Mouse (Mus musculus) C2C12 (cell line): ENCODE measurements at regions not wholly inside any gene's neighbourhood (a gene's known extent, or its start where the extent isn't known, plus 50 kb on each side); places are given as distances from the start of the nearest gene placed in this dataset.

Experiments
- H3K27me3 ChIP-seq: one replicate; pipeline ENCODE4 v1.6.1; 2011; ENCODE audit not compliant: control insufficient read depth, insufficient read depth, insufficient read length
- H3K36me3 ChIP-seq: one replicate; pipeline ENCODE4 v1.6.1; 2011; ENCODE audit not compliant: control insufficient read depth, insufficient read depth
- H3K4me3 ChIP-seq: one replicate; pipeline ENCODE4 v1.5.1; 2011; ENCODE audit warnings: mild to moderate bottlenecking, control low read depth; ENCODE audit not compliant: poor library complexity, insufficient read depth, severe bottlenecking
- H3K79me2 ChIP-seq: one replicate; pipeline ENCODE4 v1.6.1; 2011; ENCODE audit not compliant: control insufficient read depth, insufficient read depth
- H3K79me3 ChIP-seq: one replicate; pipeline ENCODE4 v1.6.1; 2011; ENCODE audit warnings: low read depth, control low read depth
- H3ac ChIP-seq: one replicate; pipeline ENCODE3; 2011; ENCODE audit warnings: low read depth; ENCODE audit not compliant: control insufficient read depth, insufficient read length
- CEBPB ChIP-seq: IDR thresholded peaks from one replicate; pipeline ENCODE4 v1.6.1; 2011; ENCODE audit warnings: low read depth, mild to moderate bottlenecking, control low read depth, moderate library complexity
- CTCF ChIP-seq: IDR thresholded peaks from one replicate; pipeline ENCODE4 v1.5.1; 2011; ENCODE audit not compliant: control insufficient read depth, insufficient read depth, insufficient read length
- FOSL1 ChIP-seq: IDR thresholded peaks from one replicate; pipeline ENCODE4 v1.8.0; 2011; ENCODE audit warnings: mild to moderate bottlenecking, low read length; ENCODE audit not compliant: poor library complexity, insufficient read depth, severe bottlenecking
- MAX ChIP-seq: IDR thresholded peaks from one replicate; pipeline ENCODE4 v1.6.1; 2011; ENCODE audit warnings: mild to moderate bottlenecking, control low read depth
- MYOD1 ChIP-seq: IDR thresholded peaks from one replicate; pipeline ENCODE4 v1.6.1; 2011; ENCODE audit warnings: low read depth; ENCODE audit not compliant: control insufficient read depth, insufficient read length
- MYOG ChIP-seq: IDR thresholded peaks from one replicate; pipeline ENCODE4 v1.6.1; 2011; ENCODE audit not compliant: control insufficient read depth, insufficient read length; ENCODE audit errors: extremely low read depth
- USF1 ChIP-seq: IDR thresholded peaks from one replicate; pipeline ENCODE4 v1.6.1; 2011; ENCODE audit warnings: low read depth, mild to moderate bottlenecking, control low read depth, moderate library complexity

DNA sequence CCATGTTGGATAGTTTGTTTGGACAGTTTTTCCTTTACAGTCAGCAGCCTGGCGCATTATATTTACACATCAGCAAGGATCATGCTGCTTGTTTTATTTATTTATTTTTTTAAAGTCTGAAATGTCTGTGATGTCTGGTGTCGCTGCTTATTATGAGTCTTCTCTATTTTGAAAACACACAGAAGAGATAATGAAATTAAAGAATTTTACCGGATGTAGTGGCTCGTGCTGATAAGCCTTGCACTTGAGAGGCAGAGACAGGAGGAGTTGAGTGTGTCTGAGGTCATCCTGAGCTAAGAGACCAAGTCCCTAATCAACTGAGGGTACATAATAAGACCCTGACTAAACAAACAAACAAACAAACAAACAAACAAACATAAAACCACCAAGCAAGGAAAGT, 402.6 kb upstream of the Slc30a5 start:
- Histone ChIP-seq H3ac (no peak overlapping the region), H3K4me3 (no peak overlapping the region), H3K36me3 (no peaks in the 10 kb centered on the region), H3K79me2 (no peaks in the 10 kb centered on the region), H3K27me3 (no peaks in the 10 kb centered on the region), H3K79me3 (no peaks in the 10 kb centered on the region)
- TF ChIP-seq MYOG (no peak), MYOD1 (no peak), CEBPB (no peak)

DNA sequence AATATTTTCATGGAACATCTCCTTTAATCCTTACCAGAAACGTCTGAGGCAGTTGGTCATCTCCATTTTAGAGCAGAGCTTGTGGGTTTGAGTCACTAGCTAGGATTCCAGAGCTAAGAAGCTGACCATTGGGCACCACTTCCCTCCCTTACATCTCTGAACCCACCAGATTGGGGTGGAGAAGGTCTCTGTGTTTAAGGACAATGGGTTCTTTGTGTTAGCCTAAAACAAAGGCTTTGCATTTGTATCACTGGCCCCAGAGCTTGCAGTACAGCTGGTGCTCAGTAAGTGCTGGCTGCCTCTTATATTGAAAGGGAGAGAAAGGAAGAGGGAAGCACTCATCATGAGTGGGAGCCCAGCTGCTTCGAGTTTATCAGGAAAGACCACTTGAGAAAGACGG, 401.9 kb upstream of the Slc30a5 start:
- H3ac ChIP-seq = no peak overlapping the region
- H3K36me3 ChIP-seq = no peaks in the 10 kb centered on the region
- no peak overlapping the region for H3K4me3 ChIP-seq
- no peaks in the 10 kb centered on the region for H3K27me3 ChIP-seq
- TF ChIP-seq FOSL1 (no peak), MYOG (no peak), USF1 (no peak), MYOD1 (no peak), CEBPB (no peak), CTCF (no peak), MAX (no peak)
- no peaks in the 10 kb centered on the region for H3K79me2 ChIP-seq
- no peaks in the 10 kb centered on the region for H3K79me3 ChIP-seq

GRCm38 (mm10) chr13:101234550-101234949, 401.3 kb upstream of the Slc30a5 start:
- H3K79me2 ChIP-seq = no peaks in the 10 kb centered on the region
- H3K79me3 ChIP-seq = no peaks in the 10 kb centered on the region
- H3K27me3 ChIP-seq = no peaks in the 10 kb centered on the region
- H3K36me3 ChIP-seq = no peaks in the 10 kb centered on the region
- no peak overlapping the region for H3ac ChIP-seq
- TF ChIP-seq MYOG = no peak
- TF ChIP-seq MYOD1 = no peak
- no peak for TF ChIP-seq MAX
- TF ChIP-seq FOSL1 = no peak
- no peak for TF ChIP-seq CEBPB
- H3K4me3 ChIP-seq = no peak overlapping the region

DNA sequence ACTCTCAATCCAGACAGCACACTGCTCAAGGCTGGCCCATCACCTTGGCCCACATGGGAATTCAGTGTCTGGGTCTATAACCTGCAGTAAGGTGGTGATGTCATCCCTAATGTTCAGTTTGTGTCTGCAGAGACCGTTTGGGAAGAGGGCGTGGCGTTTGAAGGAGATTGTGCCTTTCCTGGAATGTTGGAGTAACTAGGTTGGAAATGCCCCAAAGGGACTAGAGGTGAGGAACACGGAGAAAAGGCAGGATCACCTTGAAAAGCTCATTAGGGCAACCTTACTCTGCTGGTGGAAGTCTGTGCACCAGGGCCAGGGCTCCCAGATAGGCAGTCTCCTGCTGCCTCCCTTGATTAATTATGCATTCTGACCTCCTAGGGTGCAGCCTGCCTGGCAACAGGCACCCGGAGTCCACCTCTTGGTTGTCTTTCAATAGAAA, 400.6 kb upstream of the Slc30a5 start:
- H3ac ChIP-seq = no peak overlapping the region
- H3K36me3 ChIP-seq = no peaks in the 10 kb centered on the region
- no peak for TF ChIP-seq FOSL1
- no peak for TF ChIP-seq USF1
- TF ChIP-seq MYOD1 = no peak
- no peak for TF ChIP-seq CTCF
- no peak for TF ChIP-seq CEBPB
- no peak for TF ChIP-seq MYOG
- TF ChIP-seq MAX = no peak
- H3K4me3 ChIP-seq = no peak overlapping the region
- no peaks in the 10 kb centered on the region for H3K79me3 ChIP-seq
- H3K79me2 ChIP-seq = no peaks in the 10 kb centered on the region
- no peaks in the 10 kb centered on the region for H3K27me3 ChIP-seq

DNA sequence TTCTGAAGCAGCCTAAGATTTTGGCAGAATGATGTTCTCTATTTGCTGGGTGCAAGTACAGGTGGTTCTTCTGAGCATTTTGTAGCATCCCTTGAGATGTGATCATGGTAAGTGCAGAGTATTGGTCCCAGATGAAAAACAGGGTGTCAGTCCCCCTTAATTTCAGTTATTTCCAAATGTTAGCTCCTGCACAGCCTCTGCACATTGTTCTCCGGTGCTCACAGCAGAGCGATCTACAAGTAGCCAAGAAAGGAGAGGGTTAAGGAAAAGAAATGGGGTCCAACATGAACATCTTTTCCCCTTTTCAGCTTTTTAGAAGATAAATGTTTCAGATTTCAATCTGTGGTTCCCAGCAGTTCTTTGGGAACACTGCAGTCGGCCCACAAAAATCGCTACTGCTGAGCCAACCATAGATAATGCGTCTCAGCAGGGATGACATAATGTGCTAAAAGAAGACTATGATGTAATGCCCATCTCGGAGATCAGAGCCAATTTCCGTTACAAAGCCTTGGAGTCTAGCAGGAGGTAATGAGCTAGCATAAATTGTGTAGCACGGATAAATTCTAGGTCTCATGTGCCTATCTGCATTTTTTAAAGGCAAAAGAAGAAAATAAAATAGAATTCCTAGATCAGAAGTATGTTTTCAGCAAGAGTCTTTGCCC, 400.1 kb upstream of the Slc30a5 start:
- H3K4me3 ChIP-seq = no peak overlapping the region
- no peaks in the 10 kb centered on the region for H3K36me3 ChIP-seq
- H3ac ChIP-seq = no peak overlapping the region
- H3K79me3 ChIP-seq = no peaks in the 10 kb centered on the region
- TF ChIP-seq MYOD1 (no peak), MYOG (no peak), MAX (no peak), FOSL1 (no peak), CEBPB (no peak), CTCF (no peak), USF1 (no peak)
- no peaks in the 10 kb centered on the region for H3K27me3 ChIP-seq
- H3K79me2 ChIP-seq = no peaks in the 10 kb centered on the region

- Histone ChIP-seq H3K79me2 (no peaks in the 10 kb centered on the region), H3K4me3 (no peak overlapping the region), H3ac (no peak overlapping the region), H3K79me3 (no peaks in the 10 kb centered on the region), H3K36me3 (no peaks in the 10 kb centered on the region), H3K27me3 (no peaks in the 10 kb centered on the region)
- TF ChIP-seq MYOD1 (no peak), MYOG (no peak), CEBPB (no peak), CTCF (no peak), MAX (no peak), FOSL1 (no peak), USF1 (no peak)
Observed at GRCm38 (mm10) chr13:101229861-101230260, 396.6 kb upstream of the Slc30a5 start.
